25 mouse cellular contexts compared by ENCODE assay signal in genomic region chr14:98750766-98751165, GRCm38 (mm10).
DNase-seq lines count a peak whose midpoint lies in the region; ATAC-seq and TF ChIP-seq lines count a peak whose summit lies in the region.
"Had no signal": no experiment of that assay in that cellular context is flagged by ENCODE, and none has a peak within 500 bp of the region (broad histone marks: within the 10 kb centered on the region; RNA-seq: fewer than 3 reads in every experiment).

No protein-coding gene starts in this region.

- no peaks in the 10 kb centered on the region for H3K4me1 ChIP-seq in kidney, postnatal 0 days (replicated peaks; ENCODE audit: insufficient read depth, low read length)
- H3K4me1 ChIP-seq in lung, postnatal 0 days (ENCODE audit: insufficient read depth, low read depth, low read length) = no peaks in the 10 kb centered on the region
- peaks cover 3 to 5% of the 10 kb centered on the region in 2 experiments; a peak in 3 of 4 replicates for H3K4me1 ChIP-seq in MEL (ENCODE audit: control insufficient read depth in 1 of 2, insufficient read depth in 2 of 2, low read length in 2 of 2)
- H3K4me1 ChIP-seq: forebrain, embryonic 13.5 days; hindbrain, embryonic 10.5 days; megakaryocyte, embryonic 14.5 days; midbrain, embryonic 15.5 days; neural tube, embryonic 13.5 days had no signal

- no peaks in the 10 kb centered on the region for H3K79me2 ChIP-seq in MEL (ENCODE audit: control insufficient read depth, insufficient read depth, low read length, poor library complexity)

- no peak overlapping the region for H3K9ac ChIP-seq in kidney, postnatal 0 days (ENCODE audit: low read depth, low read length)
- no peak overlapping the region for H3K9ac ChIP-seq in lung, postnatal 0 days (replicated peaks; ENCODE audit: low read depth)
- no peak overlapping the region for H3K9ac ChIP-seq in MEL (ENCODE audit: control insufficient read depth, low read depth, low read length, poor library complexity, severe bottlenecking)
- H3K9ac ChIP-seq: forebrain, embryonic 13.5 days; midbrain, embryonic 15.5 days; neural tube, embryonic 13.5 days had no signal

- no peak for TF ChIP-seq POLR2A in MEL (IDR thresholded peaks at IDR 0.05; ENCODE audit: control insufficient read depth in 1 of 2, insufficient read depth in 1 of 2, low read depth in 1 of 2, low read length in 2 of 2, poor library complexity in 1 of 2)

- TF ChIP-seq RAD21 in MEL (IDR thresholded peaks at IDR 0.05; ENCODE audit: low read depth, low read length) = no peak; the same call in 1 of the 2 replicates

- no peaks in the 10 kb centered on the region for H3K27me3 ChIP-seq in kidney, postnatal 0 days (ENCODE audit: insufficient read depth, low read length)
- no peaks in the 10 kb centered on the region for H3K27me3 ChIP-seq in lung, postnatal 0 days (replicated peaks; ENCODE audit: insufficient read depth, low read length)
- no peaks in the 10 kb centered on the region; a peak in 1 of 4 replicates for H3K27me3 ChIP-seq in MEL (ENCODE audit: control insufficient read depth in 1 of 2, insufficient read depth in 2 of 2, low read length in 2 of 2)
- H3K27me3 ChIP-seq: forebrain, embryonic 13.5 days; megakaryocyte, embryonic 14.5 days; midbrain, embryonic 15.5 days; neural tube, embryonic 13.5 days had no signal

- TF ChIP-seq CTCF in kidney, postnatal 0 days (IDR thresholded peaks at IDR 0.05; ENCODE audit: low read depth) = peak; percentile 33; the same call in 1 of the 2 replicates
- TF ChIP-seq CTCF in lung, postnatal 0 days (IDR thresholded peaks at IDR 0.05) = 0 out of 2 replicates have a peak, but pooled peaks have one; percentile 6
- peak; percentile 21 to 42 (median 31); a peak in 4 of 6 replicates for TF ChIP-seq CTCF in MEL (IDR thresholded peaks at IDR 0.05 in 2 of 3, conservative IDR thresholded peaks at IDR 0.05 in 1 of 3; ENCODE audit: control insufficient read depth in 1 of 3, insufficient read depth in 1 of 3, low read depth in 2 of 3, low read length in 3 of 3, poor library complexity in 1 of 3, severe bottlenecking in 1 of 3)

- no peaks in the 10 kb centered on the region for H3K36me3 ChIP-seq in kidney, postnatal 0 days (ENCODE audit: insufficient read depth, low read length)
- no peaks in the 10 kb centered on the region for H3K36me3 ChIP-seq in lung, postnatal 0 days (ENCODE audit: insufficient read depth, low read length)
- H3K36me3 ChIP-seq in MEL (ENCODE audit: control insufficient read depth in 1 of 2, insufficient read depth in 2 of 2, low read length in 2 of 2) = peaks cover 0 to 6% of the 10 kb centered on the region in 2 experiments; a peak in 2 of 4 replicates
- H3K36me3 ChIP-seq: hindbrain, embryonic 10.5 days; midbrain, embryonic 15.5 days; neural tube, embryonic 13.5 days had no signal

- H3K4me3 ChIP-seq in kidney, postnatal 0 days (replicated peaks; ENCODE audit: low read depth, low read length) = no peak overlapping the region
- H3K4me3 ChIP-seq in lung, postnatal 0 days (ENCODE audit: low read depth, low read length) = no peak overlapping the region
- no peak overlapping the region for H3K4me3 ChIP-seq in MEL (ENCODE audit: control insufficient read depth in 1 of 2, insufficient read depth in 1 of 2, low read depth in 2 of 2, low read length in 2 of 2)
- H3K4me3 ChIP-seq: forebrain, embryonic 13.5 days; hindbrain, embryonic 10.5 days; megakaryocyte, embryonic 14.5 days; midbrain, embryonic 15.5 days; myocyte; neural tube, embryonic 13.5 days had no signal

- 92% methylated on average over 6 of the region's 6 CpGs for whole genome bisulfite sequencing in kidney, postnatal 0 days
- 90% methylated on average over 6 of the region's 6 CpGs for WGBS in lung, postnatal 0 days

- ATAC-seq in kidney, postnatal 0 days (replicated peaks; ENCODE audit: low FRiP score, low read depth) = no peak
- ATAC-seq in lung, postnatal 0 days = no peak
- ATAC-seq: forebrain, embryonic 13.5 days; hindbrain, embryonic 16.5 days; midbrain, embryonic 15.5 days had no signal

- no peak for TF ChIP-seq EP300 in lung, postnatal 0 days (IDR thresholded peaks at IDR 0.05)
- no peak for TF ChIP-seq EP300 in MEL (IDR thresholded peaks at IDR 0.05; ENCODE audit: low read depth in 1 of 2, low read length in 2 of 2)

- H3K27ac ChIP-seq in kidney, postnatal 0 days = no peak overlapping the region
- no peak overlapping the region for H3K27ac ChIP-seq in lung, postnatal 0 days (ENCODE audit: low read length)
- peak overlapping the region; percentile 63 for H3K27ac ChIP-seq in MEL (ENCODE audit: control insufficient read depth, low read depth, low read length)
- H3K27ac ChIP-seq: forebrain, embryonic 13.5 days; hindbrain, embryonic 10.5 days; midbrain, embryonic 15.5 days; neural tube, embryonic 13.5 days had no signal

- H3K4me2 ChIP-seq in kidney, postnatal 0 days (ENCODE audit: low read length) = no peak overlapping the region
- no peak overlapping the region for H3K4me2 ChIP-seq in lung, postnatal 0 days (replicated peaks; ENCODE audit: low read depth, low read length)
- H3K4me2 ChIP-seq: forebrain, embryonic 13.5 days; heart, embryonic 11.5 days; midbrain, embryonic 15.5 days; neural tube, embryonic 13.5 days had no signal

- H3K9me3 ChIP-seq in kidney, postnatal 0 days (replicated peaks; ENCODE audit: low read length) = no peaks in the 10 kb centered on the region
- H3K9me3 ChIP-seq in lung, postnatal 0 days (ENCODE audit: low read length) = no peaks in the 10 kb centered on the region
- H3K9me3 ChIP-seq in MEL (replicated peaks; ENCODE audit: insufficient read depth, low read length) = no peaks in the 10 kb centered on the region
- H3K9me3 ChIP-seq: forebrain, embryonic 13.5 days; midbrain, embryonic 15.5 days; neural tube, embryonic 13.5 days had no signal

- no peak for DNase-seq in kidney, postnatal 0 days (ENCODE audit: low spot score)
- DNase-seq in kidney, postnatal 36 days = no peak
- no peak for DNase-seq in lung, postnatal 0 days (ENCODE audit: low spot score)
- no peak for DNase-seq in lung, postnatal 25 days (ENCODE audit: low spot score)
- peak; percentile 57 for DNase-seq in MEL (ENCODE audit: low read depth, low spot score)
- peak; percentile 1 for DNase-seq in induced T-regulatory cell, adult 2 months (ENCODE audit: low read depth)
- no peak for DNase-seq in kidney, adult 9 months
- DNase-seq: adrenal gland, adult 8-10 months; cerebellum, adult 18-20 months; cerebellum, postnatal 14 days; gastrocnemius, postnatal 10 days; kidney, adult 11 months; layer of hippocampus, postnatal 36 days; lung, postnatal 14 days; retina, postnatal 1 day; thymus, adult 18-20 months; thymus, postnatal 4 days had no signal

TF ChIP-seq in MEL, 35 proteins besides CTCF, POLR2A, EP300 and RAD21:
- no peak for TF ChIP-seq RCOR1 (IDR thresholded peaks at IDR 0.05; ENCODE audit: low read depth, low read length)
- no peak for TF ChIP-seq BHLHE40 (IDR thresholded peaks at IDR 0.05; ENCODE audit: borderline replicate concordance, low read depth, low read length)
- TF ChIP-seq CHD2 (IDR thresholded peaks at IDR 0.05; ENCODE audit: low read length) = no peak
- no peak for TF ChIP-seq GABPA (IDR thresholded peaks at IDR 0.05; ENCODE audit: low read depth, low read length)
- TF ChIP-seq POLR2AphosphoS5 (IDR thresholded peaks at IDR 0.05; ENCODE audit: borderline replicate concordance, low read depth, low read length) = no peak
- TF ChIP-seq TAL1 (IDR thresholded peaks at IDR 0.05; ENCODE audit: low read length) = no peak
- no peak for TF ChIP-seq USF2 (IDR thresholded peaks at IDR 0.05; ENCODE audit: borderline replicate concordance in 1 of 2, insufficient read depth in 1 of 2, low read depth in 1 of 2, low read length in 2 of 2)
- no peak for TF ChIP-seq GATA1 (IDR thresholded peaks at IDR 0.05; ENCODE audit: low read depth, low read length)
- TF ChIP-seq E2F4 (IDR thresholded peaks at IDR 0.05; ENCODE audit: borderline replicate concordance, low read depth, low read length) = no peak
- TF ChIP-seq NELFE (IDR thresholded peaks at IDR 0.05; ENCODE audit: low read depth, low read length) = no peak
- no peak for TF ChIP-seq MXI1 (IDR thresholded peaks at IDR 0.05; ENCODE audit: low read depth, low read length)
- no peak for TF ChIP-seq SIN3A (IDR thresholded peaks at IDR 0.05; ENCODE audit: low read length)
- no peak for TF ChIP-seq NRF1 (IDR thresholded peaks at IDR 0.05; ENCODE audit: insufficient read depth, low read depth, low read length, poor library complexity, severe bottlenecking)
- no peak for TF ChIP-seq MAFK (IDR thresholded peaks at IDR 0.05; ENCODE audit: borderline replicate concordance, low read depth, low read length)
- no peak for TF ChIP-seq MYC (IDR thresholded peaks at IDR 0.05; ENCODE audit: low read depth, low read length)
- TF ChIP-seq SMC3 (IDR thresholded peaks at IDR 0.05; ENCODE audit: low read depth, low read length) = no peak
- TF ChIP-seq TBP (IDR thresholded peaks at IDR 0.05; ENCODE audit: low read depth, low read length) = no peak
- no peak for TF ChIP-seq POLR2AphosphoS2 (IDR thresholded peaks at IDR 0.05; ENCODE audit: low read length)

Comparison
In these comparisons a context has a peak if more than half of its experiments do, and no peak if none do; other contexts are left out.
1. DNase-seq: peak in MEL (single experiment) and induced T-regulatory cell, adult 2 months (single experiment); none in kidney, postnatal 0 days (single experiment), kidney, postnatal 36 days (0 of 2), lung, postnatal 0 days (single experiment), lung, postnatal 25 days (single experiment) and kidney, adult 9 months (single experiment).
2. Peak in every context shown above with its lines, with median percentiles within 50 percentile points of each other: CTCF ChIP-seq.